Mouse (Mus musculus) CH12.LX (cell line): ENCODE data around the gene Evx2. TPM values are rescaled to one million over a fixed set of nuclear protein-coding genes. Genes with fewer than 3 reads are reported as not detected.

Source experiments
- DNase-seq: peaks from one replicate; pipeline ENCODE4 v3.0.0-alpha.2; 2013; ENCODE audit errors: extremely low read depth
- H3K27ac ChIP-seq: 2 replicates; pipeline ENCODE4 v1.5.1; 2012; ENCODE audit warnings: low read depth, mild to moderate bottlenecking, control low read depth, moderate library complexity; ENCODE audit not compliant: insufficient read depth
- H3K27me3 ChIP-seq: replicated peaks from 2 replicates; pipeline ENCODE3; 2012; ENCODE audit warnings: inconsistent platforms
- H3K36me3 ChIP-seq, 2 experiments: replicated peaks in 1 of 2; 2 replicates each; pipeline versions ENCODE3 to v1.6.1; 2012; ENCODE audit warnings: inconsistent platforms in 1 of 2, low read length in 1 of 2, mild to moderate bottlenecking in 1 of 2, mixed read lengths in 1 of 2, moderate library complexity in 1 of 2; ENCODE audit not compliant: control insufficient read depth in 1 of 2, insufficient read depth in 1 of 2
- H3K4me1 ChIP-seq, 2 experiments: 2 replicates each; pipeline ENCODE4 v1.6.1; 2012; ENCODE audit warnings: inconsistent platforms in 1 of 2, moderate library complexity in 1 of 2; ENCODE audit not compliant: insufficient read depth in 2 of 2, control insufficient read depth in 1 of 2
- H3K4me2 ChIP-seq: 2 replicates; pipeline ENCODE4 v1.6.1; 2012; ENCODE audit warnings: low read depth, mild to moderate bottlenecking, control low read depth; ENCODE audit not compliant: poor library complexity, insufficient read depth, severe bottlenecking
- H3K4me3 ChIP-seq, 3 experiments: fragments of 150-350 bp in 1 of 3; sonication (generic) in 1 of 3; replicated peaks in 1 of 3; 2 replicates each; pipeline versions ENCODE3 to v1.5.1; 2011 to 2012; ENCODE audit warnings: low read depth in 2 of 3, low read length in 2 of 3, mild to moderate bottlenecking in 2 of 3, moderate library complexity in 2 of 3, control low read depth in 1 of 3, improper control_type of control experiment in 1 of 3, inconsistent platforms in 1 of 3, mixed read lengths in 1 of 3; ENCODE audit not compliant: poor library complexity in 1 of 3
- H3K79me2 ChIP-seq: replicated peaks from 2 replicates; pipeline ENCODE4 v1.6.1; 2012; ENCODE audit warnings: mild to moderate bottlenecking, moderate library complexity; ENCODE audit not compliant: control insufficient read depth, poor library complexity, insufficient read depth, severe bottlenecking; ENCODE audit errors: extremely low read depth
- H3K9ac ChIP-seq: 2 replicates; pipeline ENCODE4 v1.6.1; 2012; ENCODE audit warnings: low read depth, mild to moderate bottlenecking, control low read depth, moderate library complexity; ENCODE audit not compliant: insufficient read depth
- H3K9me3 ChIP-seq: replicated peaks from 2 replicates; pipeline ENCODE3; 2012; ENCODE audit warnings: low read length, inconsistent platforms, mixed read lengths
- CHD2 ChIP-seq: IDR thresholded peaks from 2 replicates; pipeline ENCODE4 v1.6.1; 2011; ENCODE audit warnings: low read length, improper control_type of control experiment
- E2F4 ChIP-seq: IDR thresholded peaks from 2 replicates; pipeline ENCODE4 v1.6.1; 2011; ENCODE audit warnings: low read depth, low read length, improper control_type of control experiment; ENCODE audit not compliant: insufficient replicate concordance
- GABPA ChIP-seq: IDR thresholded peaks from 2 replicates; pipeline ENCODE4 v1.6.1; 2012; ENCODE audit warnings: low read depth, low read length, improper control_type of control experiment, inconsistent platforms; ENCODE audit not compliant: insufficient replicate concordance
- HCFC1 ChIP-seq: IDR thresholded peaks from 2 replicates; pipeline ENCODE4 v1.6.1; 2012; ENCODE audit warnings: low read depth, mild to moderate bottlenecking, inconsistent platforms, low read length, improper control_type of control experiment
- IRF4 ChIP-seq: IDR thresholded peaks from 2 replicates; pipeline ENCODE4 v1.6.1; 2014; ENCODE audit warnings: low read depth, mild to moderate bottlenecking, inconsistent platforms, low read length, improper control_type of control experiment
- JUN ChIP-seq: IDR thresholded peaks from 2 replicates; pipeline ENCODE4 v1.6.1; 2011; ENCODE audit warnings: low read depth, mild to moderate bottlenecking, low read length, improper control_type of control experiment, moderate library complexity; ENCODE audit not compliant: insufficient read depth
- JUND ChIP-seq: conservative IDR thresholded peaks from 2 replicates; pipeline ENCODE4 v1.6.1; 2011; ENCODE audit warnings: low read depth, low read length, improper control_type of control experiment
- KAT2A ChIP-seq: IDR thresholded peaks from 2 replicates; pipeline ENCODE4 v1.6.1; 2012; ENCODE audit warnings: low read length, improper control_type of control experiment, inconsistent platforms; ENCODE audit not compliant: insufficient replicate concordance
- MAFK ChIP-seq: IDR thresholded peaks from 2 replicates; pipeline ENCODE4 v1.6.1; 2011; ENCODE audit warnings: low read length, improper control_type of control experiment; ENCODE audit not compliant: insufficient replicate concordance
- MEF2A ChIP-seq: IDR thresholded peaks from 2 replicates; pipeline ENCODE4 v1.6.1; 2014; ENCODE audit warnings: low read depth, mild to moderate bottlenecking, inconsistent platforms, low read length, improper control_type of control experiment, borderline replicate concordance
- NELFE ChIP-seq: IDR thresholded peaks from 2 replicates; pipeline ENCODE4 v1.6.1; 2011; ENCODE audit warnings: low read depth, low read length, improper control_type of control experiment
- NRF1 ChIP-seq: IDR thresholded peaks from 2 replicates; pipeline ENCODE4 v1.6.1; 2014; ENCODE audit warnings: low read depth, mild to moderate bottlenecking, inconsistent platforms, low read length, improper control_type of control experiment, moderate library complexity
- PAX5 ChIP-seq: IDR thresholded peaks from 2 replicates; pipeline ENCODE4 v1.6.1; 2012; ENCODE audit warnings: low read length, inconsistent platforms, mixed read lengths
- POLR2A ChIP-seq: IDR thresholded peaks from 2 replicates; pipeline ENCODE4 v1.6.1; 2011; ENCODE audit warnings: low read depth, mild to moderate bottlenecking, improper control_type of control experiment, low read length
- RCOR1 ChIP-seq: conservative IDR thresholded peaks from 2 replicates; pipeline ENCODE4 v1.6.1; 2012; ENCODE audit warnings: low read depth, mild to moderate bottlenecking, inconsistent platforms, low read length, improper control_type of control experiment
- SIN3A ChIP-seq: IDR thresholded peaks from 2 replicates; pipeline ENCODE4 v1.6.1; 2012; ENCODE audit warnings: low read length, improper control_type of control experiment, inconsistent platforms
- TCF12 ChIP-seq: IDR thresholded peaks from 2 replicates; pipeline ENCODE4 v1.6.1; 2014; ENCODE audit warnings: low read depth, mild to moderate bottlenecking, inconsistent platforms, low read length, improper control_type of control experiment
- UBTF ChIP-seq: IDR thresholded peaks from 2 replicates; pipeline ENCODE4 v1.6.1; 2012; ENCODE audit warnings: low read depth, mild to moderate bottlenecking, inconsistent platforms, low read length, improper control_type of control experiment, moderate library complexity
- ZC3H11A ChIP-seq: IDR thresholded peaks from 2 replicates; pipeline ENCODE4 v1.6.1; 2012; ENCODE audit warnings: low read depth, mild to moderate bottlenecking, inconsistent platforms, low read length, improper control_type of control experiment
- ZKSCAN1 ChIP-seq: IDR thresholded peaks from 2 replicates; pipeline ENCODE4 v1.6.1; 2012; ENCODE audit warnings: low read depth, inconsistent platforms, low read length, improper control_type of control experiment, borderline replicate concordance
- dilution Hi-C: fragments of 300-500 bp; cut with MboI; formaldehyde crosslinking; loops from 2 replicates; pipeline ENCODE4 v1.14.3; 2020; ENCODE audit warnings: low sequenced_read_pairs; ENCODE audit not compliant: extremely low pct_unique_long_range_greater_than_20kb, extremely low pct_ligation_motif_present
- in situ Hi-C: fragments of 300-500 bp; cut with MboI; formaldehyde crosslinking; loops from 3 replicates; pipeline ENCODE4 v1.14.3; 2019; ENCODE audit warnings: low sequenced_read_pairs, low pct_ligation_motif_present, low pct_unique_long_range_greater_than_20kb, mixed read lengths
- polyA plus RNA-seq: library from polyadenylated mRNA; unstranded; fragments of >175 nt; gene quantifications from 2 replicates; pipeline ENCODE4 v1.2.1, GENCODE M21; 2012; ENCODE audit warnings: low read depth; ENCODE audit not compliant: insufficient read length
- total RNA-seq, 2 experiments: library from RNA; depleted of rRNA; stranded (reverse); fragments of 300-350 nt in 1 of 2; fragments of >200 nt in 1 of 2; gene quantifications; 2 replicates each; pipeline ENCODE4 v1.2.3; 2012 to 2014

Gene Evx2
- total and polyA plus RNA-seq, 3 experiments: not detected

DNA sequence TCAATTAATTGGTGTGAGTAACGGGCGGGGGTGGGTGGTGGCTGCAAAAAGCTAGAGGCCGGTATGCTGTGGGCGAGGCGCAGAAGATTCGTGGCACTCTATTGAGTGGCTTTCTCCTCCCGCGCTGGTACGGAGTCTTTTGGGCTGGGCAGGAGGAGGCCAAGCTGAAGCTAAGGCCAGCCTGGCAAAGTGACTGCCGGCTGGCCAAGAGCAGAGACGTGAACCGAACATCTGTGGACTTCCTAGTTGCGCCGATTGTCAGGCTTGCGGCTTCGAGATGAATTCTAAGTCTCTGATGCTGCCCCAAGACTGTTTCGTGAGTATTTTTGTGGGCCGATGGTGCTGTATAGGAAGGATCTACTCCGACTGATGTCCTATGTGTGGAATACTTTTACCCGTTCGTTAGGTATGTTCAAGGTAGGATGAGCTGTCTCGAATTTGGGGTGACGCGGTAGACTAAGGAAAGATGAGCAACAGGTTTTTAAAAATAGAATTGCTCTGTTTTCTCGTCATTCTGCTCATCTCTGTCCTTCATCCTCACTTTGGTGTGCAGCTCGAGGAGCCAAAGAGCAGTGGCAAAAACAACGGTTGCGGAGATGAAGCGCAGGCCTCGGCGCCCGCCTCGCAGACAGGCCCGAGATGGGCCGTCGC is 8.0 kb upstream of the Evx2 start:
- H3K4me3 ChIP-seq: no peak overlapping the region
- dilution Hi-C loops: no loop called here
- H3K79me2 ChIP-seq: no peaks in the 10 kb centered on the region
- in situ Hi-C loops: loop anchor here (10.0 to 25.0 kb wide), 3 partner anchors 373 to 1080 kb away; partner anchors contain the start of gene Chrna1
- peaks cover 0 to 5% of the 10 kb centered on the region in 2 experiments; a peak in 2 of 4 replicates for H3K4me1 ChIP-seq
- peaks cover 11% of the 10 kb centered on the region for H3K9me3 ChIP-seq
- DNase-seq: no peak
- H3K9ac ChIP-seq: no peak overlapping the region
- TF ChIP-seq SIN3A (no peak), E2F4 (no peak), NELFE (no peak), KAT2A (no peak), POLR2A (no peak), MEF2A (no peak), JUN (no peak), ZC3H11A (no peak), TCF12 (no peak), CHD2 (no peak), RCOR1 (no peak), GABPA (no peak), HCFC1 (no peak), IRF4 (no peak), NRF1 (no peak), JUND (no peak), ZKSCAN1 (no peak), MAFK (no peak)
- TF ChIP-seq, all 38 proteins: peak for 0
- H3K4me2 ChIP-seq: no peak overlapping the region
- no peak overlapping the region for H3K27ac ChIP-seq
- H3K36me3 ChIP-seq: no peaks in the 10 kb centered on the region
- H3K27me3 ChIP-seq: no peaks in the 10 kb centered on the region

DNA sequence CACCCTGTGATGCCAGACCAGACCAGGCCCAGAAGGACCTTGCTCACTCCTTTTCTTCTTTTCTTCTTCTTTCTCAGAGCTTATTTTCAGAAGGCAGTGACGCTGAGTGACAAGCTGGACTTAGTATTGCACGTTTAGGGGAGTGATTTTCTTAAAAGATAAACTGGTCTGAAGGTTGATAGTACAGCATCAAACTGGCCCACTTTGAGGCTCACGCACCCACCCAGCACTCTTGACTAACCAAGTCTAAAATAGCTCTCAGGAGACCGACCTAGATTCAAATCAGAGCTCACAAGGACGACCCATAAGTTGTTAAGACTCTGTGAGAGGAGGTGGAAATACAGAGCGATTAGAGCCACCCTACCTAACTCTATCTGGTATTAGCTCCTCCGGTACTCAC is 7.1 kb upstream of the Evx2 start:
- no peak overlapping the region for H3K4me2 ChIP-seq
- H3K4me3 ChIP-seq: no peak overlapping the region
- in situ Hi-C loops: loop anchor here (10.0 to 25.0 kb wide), 3 partner anchors 372 to 1079 kb away; partner anchors contain the start of gene Chrna1
- dilution Hi-C loops: no loop called here
- TF ChIP-seq UBTF (no peak), PAX5 (no peak), MEF2A (no peak)
- TF ChIP-seq, all 38 proteins: peak for 0
- peaks cover 11% of the 10 kb centered on the region for H3K9me3 ChIP-seq
- H3K4me1 ChIP-seq: peaks cover 0 to 5% of the 10 kb centered on the region in 2 experiments; a peak in 2 of 4 replicates
- H3K27ac ChIP-seq: no peak overlapping the region
- no peaks in the 10 kb centered on the region for H3K36me3 ChIP-seq
- H3K79me2 ChIP-seq: no peaks in the 10 kb centered on the region
- H3K9ac ChIP-seq: no peak overlapping the region
- DNase-seq: no peak
- no peaks in the 10 kb centered on the region for H3K27me3 ChIP-seq
